Mouse (Mus musculus): ENCODE measurements at regions not wholly inside any gene's neighbourhood (a gene's known extent, or its start where the extent isn't known, plus 50 kb on each side); places are given as distances from the start of the nearest gene placed in this dataset.

DNA sequence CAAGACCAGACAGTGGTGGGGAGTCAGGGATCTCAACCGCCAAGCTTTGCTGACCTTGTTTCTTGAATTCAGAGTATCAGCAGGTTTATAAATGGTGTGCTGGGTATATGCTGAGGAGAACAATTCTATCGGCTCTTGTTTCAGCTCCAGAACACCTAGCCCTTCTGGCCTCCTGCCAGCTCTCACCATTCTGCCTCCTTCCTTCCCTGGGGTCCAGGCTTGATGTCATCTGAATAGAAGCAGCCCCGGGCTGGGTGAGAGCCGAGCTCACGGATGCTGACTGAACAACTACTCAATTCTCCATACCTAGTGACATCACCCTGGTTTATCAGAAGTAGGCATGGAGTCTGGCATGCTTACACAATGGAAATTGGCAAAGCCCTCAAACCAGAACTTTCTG, 203.5 kb downstream of the Efnb2 start:
- TF ChIP-seq FLI1 (IDR thresholded peaks at IDR 0.05; ENCODE audit: low read length) = no peak
- no peak for TF ChIP-seq GATA1 (IDR thresholded peaks at IDR 0.05; ENCODE audit: borderline replicate concordance, low read length)
